Mouse (Mus musculus) megakaryocyte, embryonic 14.5 days (primary cell): ENCODE results near the gene Pdk1.

ENCODE experiments used
- FLI1 ChIP-seq: IDR thresholded peaks from 2 replicates; pipeline ENCODE4 v1.6.1; 2012; ENCODE audit warnings: low read length, inconsistent platforms, mixed read lengths
- GATA1 ChIP-seq: IDR thresholded peaks from 3 replicates; pipeline ENCODE4 v1.6.1; 2012; ENCODE audit warnings: mixed read lengths, low read length, inconsistent platforms, borderline replicate concordance

DNA sequence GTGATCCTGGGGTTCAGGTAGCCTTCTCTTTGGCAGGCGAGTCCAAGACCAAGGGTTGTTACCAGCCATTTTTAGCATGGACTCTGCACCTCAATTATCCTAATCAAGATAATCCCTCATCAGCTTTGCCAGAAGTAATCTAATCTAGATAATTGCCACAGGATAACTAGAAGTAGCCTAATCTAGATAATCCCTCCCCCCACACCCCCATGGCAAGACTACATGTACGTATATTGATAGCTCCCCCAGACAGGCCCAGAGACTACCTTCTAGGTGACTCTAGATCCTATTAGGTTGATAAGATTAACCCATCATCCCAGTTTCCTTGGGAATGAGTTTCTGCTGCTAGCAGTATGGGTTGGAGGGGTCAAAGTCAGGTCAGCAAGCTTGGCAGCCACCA lies 18.5 kb downstream of the Pdk1 start:
- TF ChIP-seq GATA1, result no peak
- no peak for TF ChIP-seq FLI1
